Mouse (Mus musculus): Measurements from ENCODE around the gene Papss1.

Papss1 gene

DNA sequence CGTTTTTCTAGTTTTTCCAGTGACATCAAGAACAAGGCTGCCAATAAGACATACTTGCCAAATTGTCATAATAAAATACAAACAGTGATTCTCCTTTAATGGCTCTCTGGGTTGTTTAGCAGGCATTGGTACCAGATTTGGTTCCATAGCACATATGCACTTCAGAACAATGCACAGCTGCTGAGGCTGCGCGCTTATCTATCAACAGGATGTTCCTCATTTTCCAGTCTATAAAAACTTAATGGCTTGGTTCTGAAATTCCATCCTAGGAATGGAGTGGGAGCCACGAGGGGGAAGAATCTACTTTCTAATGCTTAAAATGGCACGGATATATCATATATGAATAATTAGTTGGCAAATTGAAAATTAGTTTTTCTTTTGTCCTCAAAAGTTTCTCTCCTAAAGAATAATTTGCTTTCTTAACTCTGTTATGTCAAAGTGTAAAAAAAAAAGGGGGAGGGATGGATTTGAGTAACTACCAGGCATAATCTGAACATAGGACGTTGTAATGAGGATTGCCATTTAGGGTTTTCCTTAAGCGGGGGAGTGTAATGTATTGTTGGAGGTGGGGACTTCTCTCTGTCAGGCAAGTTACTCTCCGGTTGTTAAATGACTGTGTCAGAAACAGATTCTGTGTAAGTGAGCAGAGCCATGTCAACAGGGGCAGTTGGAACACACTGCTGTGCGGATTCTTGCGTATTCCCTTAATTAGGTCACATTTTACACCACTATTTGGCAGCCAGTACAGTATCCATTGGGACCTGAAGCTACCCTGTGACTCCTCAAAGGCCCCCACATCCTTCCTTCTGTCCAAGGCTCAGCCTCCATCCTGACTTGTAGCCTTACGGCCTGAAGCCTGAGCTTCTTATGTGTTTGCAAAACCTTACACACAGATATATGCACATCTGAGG, 66.1 kb downstream of the Papss1 start:
- no peak for DNase-seq (ENCODE audit: inconsistent age in 2 of 2, low spot score in 1 of 2)

DNA sequence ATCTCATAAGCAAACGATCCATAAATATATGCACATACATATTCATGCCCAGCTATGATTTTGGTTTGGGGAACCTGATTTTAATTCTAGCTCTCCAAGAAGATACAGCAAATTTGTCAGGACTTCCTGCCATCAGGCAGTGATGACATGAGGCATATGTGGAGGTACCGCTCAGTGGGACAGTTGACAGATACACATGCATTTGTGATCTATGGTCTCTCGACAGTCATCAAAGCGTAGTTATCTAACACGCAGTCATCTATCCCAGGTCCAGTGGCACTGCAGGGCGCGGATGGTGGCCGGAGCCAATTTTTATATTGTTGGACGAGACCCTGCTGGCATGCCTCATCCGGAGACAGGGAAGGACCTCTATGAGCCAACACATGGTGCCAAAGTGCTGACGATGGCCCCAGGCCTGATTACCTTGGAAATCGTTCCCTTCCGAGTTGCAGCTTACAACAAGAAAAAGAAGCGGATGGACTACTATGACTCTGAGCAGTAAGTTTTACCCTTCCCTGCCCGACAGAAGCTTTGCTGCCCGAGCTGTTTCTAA, 66.8 kb downstream of the Papss1 start:
- peak in 1 of 2 experiments; percentile 50 for DNase-seq (ENCODE audit: inconsistent age in 2 of 2, low spot score in 1 of 2)

DNA sequence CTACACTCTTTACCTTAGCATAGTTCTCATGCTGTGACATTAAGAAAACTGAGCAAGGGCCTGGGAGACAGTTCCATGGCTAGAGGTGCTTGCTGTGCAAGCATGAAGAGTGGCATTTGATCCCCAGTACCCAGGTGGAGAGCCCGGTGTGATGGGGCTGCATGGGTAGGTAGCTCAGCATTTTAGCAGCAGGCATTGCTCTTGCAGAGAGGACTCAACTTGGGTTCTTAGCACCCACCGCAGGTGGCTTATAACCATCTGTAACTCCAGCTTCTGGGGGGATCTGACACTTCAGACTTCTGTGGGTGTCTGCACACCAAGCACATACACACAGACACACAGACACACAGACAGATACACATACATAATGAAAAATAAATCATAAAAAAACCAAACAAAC, 69.5 kb downstream of the Papss1 start:
- DNase-seq (ENCODE audit: inconsistent age in 2 of 2, low spot score in 1 of 2): no peak

DNA sequence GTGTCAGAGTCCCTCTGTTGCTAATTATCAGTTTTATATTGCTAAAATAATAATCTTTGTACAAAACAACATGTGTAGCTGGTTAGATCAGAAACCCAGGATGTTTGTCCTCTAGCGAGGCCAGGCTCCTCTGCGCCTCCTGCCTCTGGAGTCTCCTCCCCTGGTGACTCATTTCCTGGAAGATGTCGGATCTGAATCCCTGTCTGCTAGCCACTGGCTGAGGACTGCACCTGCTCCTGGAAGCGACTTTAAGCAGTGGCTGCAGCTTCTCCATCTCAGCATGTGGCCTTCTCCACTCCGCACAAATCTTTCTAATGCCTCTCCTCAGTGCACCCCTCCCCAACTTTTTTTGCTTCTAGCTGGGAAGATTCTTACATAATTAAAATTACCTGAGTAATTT, 71.6 kb downstream of the Papss1 start:
- DNase-seq (ENCODE audit: inconsistent age in 2 of 2, low spot score in 1 of 2): peak; percentile 24 to 70

DNA sequence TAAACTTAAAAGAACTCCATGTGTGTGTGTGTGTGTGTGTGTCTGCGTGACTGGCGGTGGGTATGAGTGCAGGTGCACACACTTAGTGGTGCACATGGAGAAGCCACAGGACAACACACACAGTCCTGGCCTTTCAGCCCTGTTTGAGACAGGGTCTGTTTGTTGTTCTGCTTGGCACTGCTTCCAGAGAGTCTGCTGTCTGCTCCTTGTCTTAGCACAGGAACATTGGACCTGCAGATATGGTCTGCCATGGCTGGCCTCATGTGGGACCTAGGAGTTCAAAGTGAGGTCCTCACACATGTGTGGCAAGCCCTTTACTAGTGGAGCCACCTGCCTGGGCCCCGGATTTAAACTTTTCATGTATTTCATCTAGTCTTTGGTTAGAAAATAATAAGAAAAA, 72.4 kb downstream of the Papss1 start:
- no peak for DNase-seq (ENCODE audit: inconsistent age in 2 of 2, low spot score in 1 of 2)

DNA sequence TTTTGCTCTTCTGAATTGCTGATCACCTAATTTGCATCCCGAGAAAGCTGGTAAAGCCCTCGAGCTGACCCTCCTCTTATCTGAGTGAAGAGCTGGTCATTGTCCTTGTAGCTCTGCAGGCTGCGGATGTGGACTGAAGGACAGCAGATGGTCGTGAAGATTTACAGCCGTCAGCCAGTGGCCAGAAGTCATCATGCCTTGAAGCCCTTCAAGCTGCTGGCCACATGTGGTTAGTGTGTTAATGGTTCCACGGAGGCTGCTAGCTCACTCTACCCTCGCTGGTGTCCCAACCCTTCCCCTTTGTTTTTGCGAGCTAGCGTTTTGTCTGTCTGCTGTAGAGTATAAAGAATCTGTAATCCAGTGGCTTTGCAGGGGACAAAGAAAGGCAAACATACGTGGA, 73.1 kb downstream of the Papss1 start:
- peak; percentile 53 to 80 for DNase-seq (ENCODE audit: inconsistent age in 2 of 2, low spot score in 1 of 2)

DNA sequence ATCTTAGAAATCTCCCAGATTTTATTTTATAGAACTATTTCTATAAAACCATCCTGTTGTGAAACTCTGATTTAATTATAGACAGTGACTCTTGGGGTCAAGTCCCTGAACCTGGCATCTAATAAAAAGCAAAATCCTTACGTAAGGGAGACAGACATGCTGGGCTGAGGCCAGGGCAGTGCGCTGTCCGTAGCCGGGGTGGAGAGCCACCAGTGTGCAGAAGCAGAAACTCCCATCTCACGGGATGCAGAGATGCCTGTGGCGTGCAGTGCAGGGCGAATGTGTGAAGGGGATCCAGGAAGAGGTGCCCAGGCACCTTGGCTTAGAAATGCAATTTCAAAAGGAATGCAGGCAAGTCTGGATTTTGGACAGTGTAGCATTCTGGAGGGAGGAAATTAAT, 73.6 kb downstream of the Papss1 start:
- DNase-seq (ENCODE audit: inconsistent age in 2 of 2, low spot score in 1 of 2): peak; percentile 80 to 92

DNA sequence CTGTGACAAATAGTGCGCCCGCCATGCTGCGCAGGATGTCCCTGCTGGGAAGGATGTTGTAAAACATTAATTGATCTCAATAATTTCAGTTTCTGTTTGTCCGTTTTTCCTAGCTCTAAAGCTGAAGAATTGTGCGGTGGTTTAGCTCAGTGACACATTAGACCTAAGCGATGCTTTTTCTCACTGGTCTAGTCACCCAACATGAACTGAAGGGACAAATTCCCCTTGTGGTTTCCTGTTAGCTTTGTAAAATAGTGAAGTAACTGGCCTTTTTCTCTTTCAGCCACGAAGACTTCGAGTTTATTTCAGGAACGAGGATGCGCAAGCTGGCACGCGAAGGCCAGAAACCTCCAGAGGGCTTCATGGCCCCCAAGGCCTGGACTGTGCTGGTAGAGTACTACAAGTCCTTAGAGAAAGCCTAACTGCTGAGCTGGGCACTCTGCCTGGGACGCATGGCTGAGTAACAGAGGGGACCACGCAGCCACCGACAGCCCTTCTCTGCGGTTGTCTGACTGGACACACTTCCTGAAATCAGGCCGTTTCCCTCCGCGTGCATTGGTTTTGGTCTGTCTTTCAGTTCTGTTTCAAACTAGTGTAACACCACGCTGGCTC, 78.2 kb downstream of the Papss1 start:
- DNase-seq (ENCODE audit: inconsistent age in 2 of 2, low spot score in 1 of 2): peak; percentile 19 to 40

DNA sequence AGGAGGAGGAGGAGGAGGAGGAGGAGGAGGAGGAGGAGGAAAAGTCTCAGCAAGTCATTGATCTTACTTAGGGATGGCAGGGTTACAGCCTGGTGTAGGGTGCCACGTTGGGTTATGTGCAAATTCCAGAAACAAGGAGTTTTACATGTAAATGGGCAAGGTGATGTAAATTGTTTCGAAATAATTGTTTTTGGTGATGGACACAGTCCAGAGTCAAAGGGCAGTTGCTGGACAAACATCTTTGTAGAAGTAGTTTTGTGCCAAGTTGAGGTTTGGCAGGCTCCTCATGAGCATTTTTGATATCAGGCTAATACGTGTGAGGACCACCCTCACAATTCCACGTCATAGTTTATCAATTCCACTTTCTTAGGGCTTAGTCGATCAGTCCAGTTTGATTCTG, 80.6 kb downstream of the Papss1 start:
- DNase-seq (ENCODE audit: inconsistent age in 2 of 2, low spot score in 1 of 2): no peak

DNA sequence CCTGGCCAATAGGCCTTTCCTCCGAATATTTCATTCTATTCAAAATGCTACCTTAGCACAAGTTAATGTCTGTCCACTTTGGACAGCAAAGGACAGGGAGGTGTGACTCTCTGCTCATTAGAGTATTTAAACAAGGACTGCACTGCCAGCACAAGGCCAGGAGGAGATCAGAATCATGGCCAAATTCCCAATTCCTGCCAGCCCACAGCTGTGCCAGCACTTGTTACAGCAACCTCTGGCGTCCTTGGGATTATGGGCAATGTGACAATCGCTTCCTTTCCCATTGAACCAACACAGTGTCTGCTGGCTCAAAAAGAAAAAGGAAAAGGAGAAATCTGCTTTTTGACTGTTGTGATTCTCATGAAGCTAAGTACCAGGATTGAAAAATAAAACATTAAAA, 89.8 kb downstream of the Papss1 start:
- peak; percentile 18 to 89 for DNase-seq (ENCODE audit: inconsistent age in 2 of 2, low spot score in 1 of 2)

DNA sequence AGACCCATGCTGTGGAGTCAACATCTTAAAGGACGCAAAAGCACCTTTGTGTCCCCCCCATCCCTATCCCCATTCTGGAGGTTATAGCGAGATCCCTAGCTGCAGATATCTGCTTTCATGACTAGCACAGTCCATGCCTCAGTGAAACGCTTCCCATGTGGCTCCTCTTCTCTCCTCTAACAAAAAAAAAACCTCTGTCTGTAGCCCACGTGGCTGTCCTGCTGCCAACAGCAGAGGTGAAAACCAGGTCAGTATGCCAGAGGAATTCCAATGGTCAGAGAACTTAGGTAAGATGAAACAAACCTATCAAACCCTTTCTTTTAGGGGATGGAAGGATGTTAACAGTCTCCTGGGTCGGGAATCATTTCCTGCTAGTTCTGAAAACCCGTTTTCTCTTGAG, 91.5 kb downstream of the Papss1 start:
- DNase-seq (ENCODE audit: inconsistent age in 2 of 2, low spot score in 1 of 2): no peak

DNA sequence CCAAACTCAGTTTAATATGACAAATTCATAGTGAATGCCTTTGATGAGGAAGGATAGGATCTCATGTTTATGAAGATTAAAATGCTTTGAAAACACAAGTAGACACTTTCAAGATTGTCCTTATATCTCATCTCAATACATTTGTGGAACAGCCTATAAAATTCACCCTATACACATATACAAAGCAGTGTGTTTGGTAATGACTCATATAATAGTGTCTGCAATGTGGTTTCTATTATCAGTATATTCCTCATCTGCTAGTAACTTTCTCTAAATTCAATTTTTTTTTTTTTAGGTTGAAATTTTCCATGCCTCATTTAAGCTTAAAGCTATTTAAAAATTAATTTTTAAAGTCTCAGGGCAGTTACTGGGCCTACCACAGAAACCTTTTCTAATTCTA, 95.6 kb downstream of the Papss1 start:
- no peak for DNase-seq (ENCODE audit: inconsistent age in 2 of 2, low spot score in 1 of 2)

DNA sequence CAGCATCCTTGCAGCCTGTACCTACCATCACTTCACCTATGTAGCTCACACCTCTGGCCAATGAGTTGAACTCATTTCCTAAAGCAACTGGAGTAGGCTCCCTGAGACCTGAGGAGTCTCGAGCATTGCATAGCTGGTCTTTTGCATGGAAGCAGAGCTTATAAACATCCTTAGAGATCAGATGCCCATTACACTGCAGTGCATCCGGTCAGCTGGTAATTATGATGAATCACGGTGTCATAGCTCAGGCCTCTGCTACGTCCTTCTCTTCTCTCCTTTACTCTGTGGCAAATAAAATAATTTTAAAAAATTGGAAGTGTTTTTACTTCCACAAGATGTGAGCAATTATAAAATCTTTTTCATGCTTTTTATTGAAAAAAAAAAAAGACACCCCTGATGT, 96.1 kb downstream of the Papss1 start:
- no peak for DNase-seq (ENCODE audit: inconsistent age in 2 of 2, low spot score in 1 of 2)

DNA sequence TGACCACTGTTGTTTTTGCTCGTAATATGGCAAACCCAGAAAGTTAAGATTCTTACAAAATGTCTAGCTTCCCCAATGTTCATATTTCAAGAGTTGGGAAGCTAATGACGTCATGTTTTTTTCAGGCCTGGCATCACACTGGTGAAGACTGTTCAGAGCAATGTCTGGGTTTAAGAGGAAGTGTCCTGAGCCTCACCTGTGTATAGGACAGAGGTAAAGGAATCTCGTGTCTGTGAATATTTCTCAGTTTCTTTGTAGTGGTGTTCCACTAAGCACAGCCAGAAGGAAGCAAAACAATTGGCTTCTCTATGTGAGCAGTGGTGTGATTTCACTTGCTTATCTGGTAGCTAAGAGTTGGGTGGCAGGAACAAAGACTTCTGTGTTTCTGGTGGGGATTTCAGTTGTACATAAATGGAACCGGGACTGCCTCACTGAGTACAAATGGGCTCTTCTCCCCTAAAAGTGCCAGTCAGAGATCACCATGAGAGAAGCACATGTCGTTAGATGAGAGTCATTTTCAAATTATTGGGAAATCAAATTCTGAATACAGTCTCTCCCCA, 98.1 kb downstream of the Papss1 start:
- DNase-seq (ENCODE audit: inconsistent age in 2 of 2, low spot score in 1 of 2): no peak

DNA sequence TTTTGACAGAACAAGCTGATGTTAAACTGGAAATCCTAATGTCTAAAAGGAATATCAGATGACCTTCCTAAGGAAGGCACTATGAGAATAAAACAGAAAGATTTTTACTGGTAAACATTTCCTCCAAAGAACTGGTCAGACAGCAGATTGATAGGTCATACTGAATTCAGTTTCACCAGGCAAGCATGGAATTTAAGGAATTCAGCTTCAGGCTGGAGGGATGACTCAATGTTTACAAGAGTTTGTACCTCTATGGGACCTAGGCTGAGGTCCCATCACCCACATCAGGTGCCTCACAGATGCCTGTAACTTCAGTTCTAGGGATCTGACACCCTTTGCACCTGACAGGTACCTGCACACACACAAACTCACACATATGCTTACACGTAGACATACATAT, 105.3 kb downstream of the Papss1 start:
- no peak for DNase-seq (ENCODE audit: inconsistent age in 2 of 2, low spot score in 1 of 2)

DNA sequence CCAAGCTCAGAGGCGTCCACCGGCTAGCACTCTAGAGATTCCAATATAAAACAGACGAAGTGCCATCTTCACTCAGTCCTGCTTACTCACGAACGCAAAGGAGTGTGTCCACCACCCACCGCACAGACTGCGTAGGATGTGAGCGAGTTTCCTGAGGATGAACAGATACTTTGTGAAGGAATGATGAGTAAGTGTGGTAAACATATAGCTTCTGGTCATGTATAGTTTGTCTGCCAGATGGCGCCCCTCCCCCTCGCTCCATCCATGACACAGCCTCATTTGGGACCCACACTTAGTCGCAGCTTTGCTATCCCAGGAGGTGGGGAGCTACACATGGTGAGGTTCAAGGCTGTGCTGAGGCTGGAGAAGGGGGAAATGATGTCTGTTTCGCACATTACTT, 121.5 kb downstream of the Papss1 start:
- DNase-seq (ENCODE audit: inconsistent age in 2 of 2, low spot score in 1 of 2): no peak

DNA sequence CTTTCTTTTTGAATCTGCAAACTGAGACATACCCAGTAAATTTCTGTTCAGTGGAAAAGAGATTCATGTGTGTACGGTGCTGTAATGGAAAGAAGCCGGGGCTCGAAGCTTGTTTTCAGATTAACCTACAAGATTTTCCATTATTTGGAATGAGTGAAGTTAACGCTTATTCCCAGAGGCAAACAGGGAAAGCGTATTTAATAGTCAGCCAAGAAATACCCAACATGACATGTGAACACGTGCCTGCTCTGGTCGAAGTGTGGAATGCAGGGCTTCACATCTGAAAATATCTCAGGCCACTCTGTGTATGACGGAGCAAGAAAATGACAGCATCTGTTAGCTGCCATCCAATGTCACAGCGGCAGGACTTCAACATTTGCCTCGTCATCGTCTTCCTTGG, 125.4 kb downstream of the Papss1 start:
- no peak for DNase-seq (ENCODE audit: inconsistent age in 2 of 2, low spot score in 1 of 2)

DNA sequence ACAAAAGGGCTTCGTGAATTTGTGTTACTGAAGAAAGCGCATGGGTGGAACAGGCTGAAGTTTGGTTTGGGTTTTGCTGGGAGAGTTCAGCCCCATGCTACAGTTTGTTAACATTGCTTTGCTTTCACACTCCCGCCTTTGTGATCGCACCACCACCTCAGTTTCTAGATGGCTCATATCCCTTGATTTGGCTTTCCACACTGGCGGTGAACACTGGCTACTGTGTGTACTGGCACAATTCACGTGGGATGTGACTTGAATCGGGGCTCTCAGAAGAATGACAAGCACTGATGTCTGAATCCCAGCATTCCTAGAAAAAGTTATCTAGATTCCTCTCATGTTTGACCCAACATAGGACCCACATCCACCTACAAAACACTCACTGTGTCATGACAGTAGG, 126.0 kb downstream of the Papss1 start:
- DNase-seq (ENCODE audit: inconsistent age in 2 of 2, low spot score in 1 of 2): no peak

DNA sequence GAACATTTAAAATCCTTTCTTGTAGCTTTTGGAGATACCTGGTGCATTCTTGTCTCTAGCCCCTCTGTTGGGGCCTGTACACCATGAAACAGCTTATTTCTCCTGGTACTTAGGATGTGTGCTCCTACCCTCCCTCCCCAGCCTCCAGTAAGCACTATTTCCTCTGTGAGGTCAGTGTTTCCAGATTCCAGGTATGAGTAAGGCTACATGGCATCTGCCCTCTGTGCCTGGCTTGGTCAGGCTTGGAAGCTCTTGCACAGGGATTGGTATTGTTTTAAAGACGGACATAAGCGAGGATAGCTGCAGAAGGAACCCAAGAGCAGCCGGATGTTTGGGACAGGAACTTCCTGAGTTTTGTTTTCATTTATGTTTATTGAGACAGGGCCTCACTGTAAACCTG, 126.6 kb downstream of the Papss1 start:
- no peak for DNase-seq (ENCODE audit: inconsistent age in 2 of 2, low spot score in 1 of 2)
